Mouse (Mus musculus): ENCODE data around the gene Slc15a2. TPM values are rescaled to one million over a fixed set of nuclear protein-coding genes. Genes with fewer than 3 reads are reported as not detected.

Slc15a2 gene
- polyA plus RNA-seq, 1 experiment from 2014 or later: 1.8 TPM

- no peaks in the 10 kb centered on the region for H3K36me3 ChIP-seq (ENCODE audit: control insufficient read depth, insufficient read depth)
- H3K9ac ChIP-seq (ENCODE audit: low read length): no peak overlapping the region
- no peak for ATAC-seq (replicated peaks; ENCODE audit: extremely low read depth, insufficient read depth, low FRiP score)
- H3K4me1 ChIP-seq (ENCODE audit: control insufficient read depth, insufficient read depth, low read length): no peaks in the 10 kb centered on the region
- H3K4me2 ChIP-seq (ENCODE audit: low read depth, low read length): no peak overlapping the region
- H3K9me3 ChIP-seq (replicated peaks; ENCODE audit: control insufficient read depth, low read length): no peaks in the 10 kb centered on the region
- H3K27me3 ChIP-seq (ENCODE audit: control insufficient read depth, insufficient read depth, low read length): no peaks in the 10 kb centered on the region
- H3K4me3 ChIP-seq (ENCODE audit: low read length): no peak overlapping the region
- WGBS: 76% methylated on average over 8 of the region's 8 CpGs
- H3K27ac ChIP-seq (ENCODE audit: low read length): no peak overlapping the region
Measured at GRCm38 (mm10) chr16:36743580-36743979, 41.2 kb downstream of the Slc15a2 start.

DNA sequence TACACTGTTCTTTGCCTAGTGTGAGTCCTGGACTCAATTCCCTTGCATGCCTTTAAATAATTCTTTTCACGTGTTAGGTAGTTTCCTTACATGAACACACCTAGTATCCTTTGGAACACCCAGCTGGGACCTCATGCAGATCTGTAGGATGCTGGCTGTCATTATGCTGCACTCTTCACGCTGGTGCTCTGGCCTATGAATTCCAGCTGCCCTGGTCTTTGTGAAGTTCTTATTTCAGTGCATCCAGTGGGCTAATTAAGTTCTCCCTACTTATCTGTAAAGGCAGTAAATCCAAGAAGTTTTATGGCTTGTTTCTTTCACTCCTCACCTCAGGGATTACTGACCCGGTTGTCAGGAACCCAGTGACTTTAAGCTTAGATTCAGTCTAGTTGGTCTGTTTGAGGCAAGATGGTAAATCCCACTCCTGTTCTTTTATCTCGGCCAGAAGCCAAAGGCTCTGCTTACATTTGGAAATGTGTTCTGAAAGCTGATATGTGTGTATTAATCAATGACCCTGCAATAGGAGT, 45.3 kb downstream of the Slc15a2 start:
- Histone ChIP-seq H3K4me1 (ENCODE audit: control insufficient read depth, insufficient read depth, low read length) (no peaks in the 10 kb centered on the region), H3K9ac (ENCODE audit: low read length) (no peak overlapping the region), H3K27ac (ENCODE audit: low read length) (no peak overlapping the region), H3K9me3 (replicated peaks; ENCODE audit: control insufficient read depth, low read length) (no peaks in the 10 kb centered on the region), H3K4me2 (ENCODE audit: low read depth, low read length) (no peak overlapping the region), H3K27me3 (ENCODE audit: control insufficient read depth, insufficient read depth, low read length) (no peaks in the 10 kb centered on the region), H3K36me3 (ENCODE audit: control insufficient read depth, insufficient read depth) (no peaks in the 10 kb centered on the region), H3K4me3 (ENCODE audit: low read length) (no peak overlapping the region)
- ATAC-seq (replicated peaks; ENCODE audit: extremely low read depth, insufficient read depth, low FRiP score): no peak
- 44% methylated on average over 4 of the region's 4 CpGs for WGBS

DNA sequence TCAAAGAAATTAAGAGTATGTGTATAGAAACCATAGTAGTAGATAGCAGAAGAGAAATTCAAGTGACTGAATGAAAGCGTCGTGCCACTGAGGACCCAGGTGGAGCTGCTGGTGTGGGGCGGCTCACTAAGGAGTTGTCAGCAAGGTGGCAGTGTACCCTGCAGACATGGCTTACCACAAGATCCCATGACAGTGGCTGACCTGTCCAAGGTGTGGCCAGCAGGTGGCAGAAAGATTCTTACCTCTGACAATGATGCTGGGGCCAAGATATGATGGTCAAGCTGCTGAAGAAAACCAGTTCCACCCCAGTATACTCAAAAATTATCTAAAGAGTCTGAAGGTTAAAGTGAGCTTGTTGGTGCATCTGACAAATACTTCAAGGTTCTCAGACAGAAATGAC, 49.3 kb downstream of the Slc15a2 start:
- no peaks in the 10 kb centered on the region for H3K4me1 ChIP-seq (ENCODE audit: control insufficient read depth, insufficient read depth, low read length)
- no peak overlapping the region for H3K4me3 ChIP-seq (ENCODE audit: low read length)
- no peaks in the 10 kb centered on the region for H3K27me3 ChIP-seq (ENCODE audit: control insufficient read depth, insufficient read depth, low read length)
- ATAC-seq (replicated peaks; ENCODE audit: extremely low read depth, insufficient read depth, low FRiP score): no peak
- no peaks in the 10 kb centered on the region for H3K36me3 ChIP-seq (ENCODE audit: control insufficient read depth, insufficient read depth)
- no peaks in the 10 kb centered on the region for H3K9me3 ChIP-seq (replicated peaks; ENCODE audit: control insufficient read depth, low read length)
- no peak overlapping the region for H3K4me2 ChIP-seq (ENCODE audit: low read depth, low read length)
- WGBS: 87% methylated on average over 3 of the region's 3 CpGs
- no peak overlapping the region for H3K9ac ChIP-seq (ENCODE audit: low read length)
- no peak overlapping the region for H3K27ac ChIP-seq (ENCODE audit: low read length)

DNA sequence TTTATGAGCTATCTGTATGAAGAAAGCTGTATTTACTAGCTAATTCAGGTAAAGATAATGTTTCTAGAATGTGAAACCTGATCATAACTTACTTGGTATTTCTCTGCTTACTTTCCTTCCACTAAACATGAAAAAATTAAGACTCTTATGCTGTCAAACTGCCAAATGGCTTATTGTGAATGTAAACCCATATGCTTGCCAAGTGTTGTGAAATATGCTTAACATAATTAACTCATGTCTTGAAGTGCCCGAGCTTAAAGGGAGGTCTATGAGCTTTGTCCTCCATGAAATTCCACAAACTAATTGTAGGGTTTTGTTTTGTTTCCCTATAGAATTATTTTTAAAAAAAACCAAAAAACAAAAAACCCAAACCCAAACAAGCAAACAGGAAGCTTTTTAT, 50.9 kb downstream of the Slc15a2 start:
- no peak overlapping the region for H3K4me2 ChIP-seq (ENCODE audit: low read depth, low read length)
- no peaks in the 10 kb centered on the region for H3K36me3 ChIP-seq (ENCODE audit: control insufficient read depth, insufficient read depth)
- H3K27ac ChIP-seq (ENCODE audit: low read length): no peak overlapping the region
- no peaks in the 10 kb centered on the region for H3K27me3 ChIP-seq (ENCODE audit: control insufficient read depth, insufficient read depth, low read length)
- 51% methylated on average over 1 of the region's 1 CpGs for WGBS
- no peak overlapping the region for H3K4me3 ChIP-seq (ENCODE audit: low read length)
- no peaks in the 10 kb centered on the region for H3K4me1 ChIP-seq (ENCODE audit: control insufficient read depth, insufficient read depth, low read length)
- no peak for ATAC-seq (replicated peaks; ENCODE audit: extremely low read depth, insufficient read depth, low FRiP score)
- no peak overlapping the region for H3K9ac ChIP-seq (ENCODE audit: low read length)
- H3K9me3 ChIP-seq (replicated peaks; ENCODE audit: control insufficient read depth, low read length): no peaks in the 10 kb centered on the region

DNA sequence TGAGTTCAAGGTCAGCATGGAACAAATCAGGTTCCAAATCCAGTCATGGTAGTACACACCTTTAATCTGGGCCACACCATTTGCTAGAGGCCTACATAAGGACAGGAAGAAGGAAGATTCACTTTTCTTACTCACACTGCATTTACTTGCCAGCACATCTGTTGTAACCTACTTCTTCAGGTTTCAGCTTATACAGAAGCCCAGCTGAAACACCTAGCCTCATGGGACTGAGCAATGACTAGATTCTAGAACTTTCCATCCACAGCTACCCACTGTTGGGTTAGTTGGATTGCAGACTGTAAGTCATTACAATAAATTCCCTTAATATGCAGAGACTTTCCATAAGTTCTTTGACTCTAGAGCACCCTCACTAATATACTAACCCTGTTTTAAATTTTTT, 52.2 kb downstream of the Slc15a2 start:
- ATAC-seq (replicated peaks; ENCODE audit: extremely low read depth, insufficient read depth, low FRiP score): no peak

DNA sequence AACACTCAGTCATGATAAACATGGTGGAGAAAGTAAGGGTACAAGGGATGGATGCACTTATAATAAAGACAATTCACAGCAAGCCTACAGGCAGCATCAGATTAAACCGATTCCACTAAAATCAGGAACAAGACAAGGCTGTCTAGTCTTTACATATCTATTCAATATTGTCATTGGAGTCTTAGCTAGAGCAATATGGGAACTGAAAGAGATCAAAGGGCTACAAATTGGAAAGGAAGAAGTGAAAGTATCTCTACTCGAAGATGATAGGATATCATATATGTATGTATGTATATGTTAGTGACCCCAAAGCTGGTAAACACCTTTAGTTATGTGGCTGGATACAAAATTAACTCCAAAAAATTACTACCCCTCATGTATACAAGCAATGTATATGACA, 55.8 kb downstream of the Slc15a2 start:
- H3K4me1 ChIP-seq (ENCODE audit: control insufficient read depth, insufficient read depth, low read length): no peaks in the 10 kb centered on the region
- H3K9me3 ChIP-seq (replicated peaks; ENCODE audit: control insufficient read depth, low read length): no peaks in the 10 kb centered on the region
- no peak overlapping the region for H3K27ac ChIP-seq (ENCODE audit: low read length)
- no peak overlapping the region for H3K4me2 ChIP-seq (ENCODE audit: low read depth, low read length)
- H3K9ac ChIP-seq (ENCODE audit: low read length): no peak overlapping the region
- no peaks in the 10 kb centered on the region for H3K27me3 ChIP-seq (ENCODE audit: control insufficient read depth, insufficient read depth, low read length)
- ATAC-seq (replicated peaks; ENCODE audit: extremely low read depth, insufficient read depth, low FRiP score): no peak
- 83% methylated on average over 2 of the region's 2 CpGs for WGBS
- no peak overlapping the region for H3K4me3 ChIP-seq (ENCODE audit: low read length)
- H3K36me3 ChIP-seq (ENCODE audit: control insufficient read depth, insufficient read depth): no peaks in the 10 kb centered on the region

More for the DNA sequence above, 52.2 kb downstream of the Slc15a2 start:
- Histone ChIP-seq H3K4me2 (ENCODE audit: low read depth, low read length) (no peak overlapping the region), H3K4me3 (ENCODE audit: low read length) (no peak overlapping the region), H3K9me3 (replicated peaks; ENCODE audit: control insufficient read depth, low read length) (no peaks in the 10 kb centered on the region), H3K4me1 (ENCODE audit: control insufficient read depth, insufficient read depth, low read length) (no peaks in the 10 kb centered on the region), H3K9ac (ENCODE audit: low read length) (no peak overlapping the region), H3K36me3 (ENCODE audit: control insufficient read depth, insufficient read depth) (no peaks in the 10 kb centered on the region), H3K27ac (ENCODE audit: low read length) (no peak overlapping the region), H3K27me3 (ENCODE audit: control insufficient read depth, insufficient read depth, low read length) (no peaks in the 10 kb centered on the region)

GRCm38 (mm10) chr16:36723880-36724443, 60.8 kb downstream of the Slc15a2 start:
- no peak for ATAC-seq (replicated peaks; ENCODE audit: extremely low read depth, insufficient read depth, low FRiP score)
- Histone ChIP-seq H3K27me3 (ENCODE audit: control insufficient read depth, insufficient read depth, low read length) (peaks cover 5% of the 10 kb centered on the region; the same call in 1 of the 2 replicates), H3K9ac (ENCODE audit: low read length) (no peak overlapping the region), H3K27ac (ENCODE audit: low read length) (no peak overlapping the region), H3K36me3 (ENCODE audit: control insufficient read depth, insufficient read depth) (no peaks in the 10 kb centered on the region), H3K4me2 (ENCODE audit: low read depth, low read length) (no peak overlapping the region), H3K9me3 (replicated peaks; ENCODE audit: control insufficient read depth, low read length) (no peaks in the 10 kb centered on the region), H3K4me3 (ENCODE audit: low read length) (no peak overlapping the region), H3K4me1 (ENCODE audit: control insufficient read depth, insufficient read depth, low read length) (no peaks in the 10 kb centered on the region)
- 48% methylated on average over 3 of the region's 3 CpGs for WGBS

- Histone ChIP-seq H3K36me3 (ENCODE audit: control insufficient read depth, insufficient read depth) (no peaks in the 10 kb centered on the region), H3K4me2 (ENCODE audit: low read depth, low read length) (no peak overlapping the region), H3K27me3 (ENCODE audit: control insufficient read depth, insufficient read depth, low read length) (peaks cover 5% of the 10 kb centered on the region; the same call in 1 of the 2 replicates), H3K4me1 (ENCODE audit: control insufficient read depth, insufficient read depth, low read length) (no peaks in the 10 kb centered on the region), H3K9me3 (replicated peaks; ENCODE audit: control insufficient read depth, low read length) (no peaks in the 10 kb centered on the region), H3K9ac (ENCODE audit: low read length) (no peak overlapping the region), H3K4me3 (ENCODE audit: low read length) (no peak overlapping the region), H3K27ac (ENCODE audit: low read length) (no peak overlapping the region)
- 22% methylated on average over 4 of the region's 4 CpGs for WGBS
- ATAC-seq (replicated peaks; ENCODE audit: extremely low read depth, insufficient read depth, low FRiP score): no peak
Measured at GRCm38 (mm10) chr16:36722739-36723138, 62.0 kb downstream of the Slc15a2 start.

- WGBS: 63% methylated on average over 13 of the region's 13 CpGs
- ATAC-seq (replicated peaks; ENCODE audit: extremely low read depth, insufficient read depth, low FRiP score): no peak
- Histone ChIP-seq H3K9ac (ENCODE audit: low read length) (no peak overlapping the region), H3K4me3 (ENCODE audit: low read length) (no peak overlapping the region), H3K27ac (ENCODE audit: low read length) (no peak overlapping the region), H3K9me3 (replicated peaks; ENCODE audit: control insufficient read depth, low read length) (no peaks in the 10 kb centered on the region), H3K4me2 (ENCODE audit: low read depth, low read length) (no peak overlapping the region), H3K27me3 (ENCODE audit: control insufficient read depth, insufficient read depth, low read length) (peaks cover 5% of the 10 kb centered on the region; the same call in 1 of the 2 replicates), H3K36me3 (ENCODE audit: control insufficient read depth, insufficient read depth) (no peaks in the 10 kb centered on the region), H3K4me1 (ENCODE audit: control insufficient read depth, insufficient read depth, low read length) (no peaks in the 10 kb centered on the region)
Measured at GRCm38 (mm10) chr16:36720194-36721055, 64.3 kb downstream of the Slc15a2 start.
